Mouse (Mus musculus) stomach, postnatal 0 days (tissue): ENCODE measurements around the gene Noct. TPM values are rescaled to one million over a fixed set of nuclear protein-coding genes. Genes with fewer than 3 reads are reported as not detected.

Source experiments
- ATAC-seq: fragments of 200-750 bp; cut with Nextera tagmentation; 2 replicates; pipeline ENCODE4 v1.8.0; 2017; ENCODE audit not compliant: low FRiP score, low TSS enrichment
- DNase-seq: peaks from one replicate; pipeline ENCODE4 v3.0.0-alpha.2; 2016; ENCODE audit warnings: low spot score
- H3K27ac ChIP-seq: fragments of 300-500 bp; sonication (generic); replicated peaks from 2 replicates; pipeline ENCODE4 v1.5.1; 2014; ENCODE audit warnings: mild to moderate bottlenecking, control low read depth
- H3K27me3 ChIP-seq: fragments of 300-500 bp; sonication (generic); 2 replicates; pipeline ENCODE4 v1.6.1; 2014; ENCODE audit warnings: low read length; ENCODE audit not compliant: control insufficient read depth, insufficient read depth
- H3K36me3 ChIP-seq: fragments of 300-500 bp; sonication (generic); 2 replicates; pipeline ENCODE4 v1.6.1; 2014; ENCODE audit warnings: low read length, mixed read lengths; ENCODE audit not compliant: control insufficient read depth, insufficient read depth
- H3K4me1 ChIP-seq: fragments of 300-500 bp; sonication (generic); replicated peaks from 2 replicates; pipeline ENCODE4 v1.6.1; 2014; ENCODE audit warnings: antibody characterized with exemption; ENCODE audit not compliant: control insufficient read depth, insufficient read depth
- H3K4me2 ChIP-seq: fragments of 300-500 bp; sonication (generic); replicated peaks from 2 replicates; pipeline ENCODE4 v1.6.1; 2014; ENCODE audit warnings: low read depth, mild to moderate bottlenecking, control low read depth, moderate library complexity
- H3K4me3 ChIP-seq: fragments of 300-500 bp; sonication (generic); 2 replicates; pipeline ENCODE4 v1.5.1; 2014; ENCODE audit warnings: low read depth, low read length, control low read depth
- H3K9ac ChIP-seq: fragments of 300-500 bp; sonication (generic); 2 replicates; pipeline ENCODE4 v1.6.1; 2014; ENCODE audit warnings: mild to moderate bottlenecking, low read length, control low read depth, mixed read lengths
- H3K9me3 ChIP-seq: fragments of 300-500 bp; sonication (generic); 2 replicates; pipeline ENCODE4 v1.6.1; 2016; ENCODE audit warnings: low read length; ENCODE audit not compliant: control insufficient read depth
- CTCF ChIP-seq: IDR thresholded peaks from 2 replicates; pipeline ENCODE4 v1.5.1; 2016; ENCODE audit warnings: antibody characterized with exemption, low read depth, mild to moderate bottlenecking, moderate library complexity
- EP300 ChIP-seq: optimal IDR thresholded peaks from 2 replicates; pipeline ENCODE3; 2016; ENCODE audit warnings: antibody characterized with exemption
- WGBS: fragments of 180-500 bp; shearing (Covaris S2); extraction: QIAGEN DNeasy Blood & Tissue Kit; methylation state at CpG from one replicate; pipeline ENCODE4 v1.1.7; 2014; 5-methylcytosine and 5-hydroxymethylcytosine counted together
- polyA plus RNA-seq: library from polyadenylated mRNA; unstranded; fragments of >200 nt; fragmentation: Nextera tagmentation; extraction: Ambion mirVana; gene quantifications from 2 replicates; pipeline ENCODE4 v1.2.1, GENCODE M21; 2015

Gene Noct
- polyA plus RNA-seq, 1 experiment from 2014 or later: 7.5 TPM

- Histone ChIP-seq H3K27ac (peak overlapping the region; percentile 78), H3K9ac (no peak overlapping the region), H3K9me3 (no peaks in the 10 kb centered on the region), H3K4me3 (no peak overlapping the region), H3K36me3 (no peaks in the 10 kb centered on the region), H3K4me2 (no peak overlapping the region), H3K4me1 (0 out of 2 replicates have a peak, but pooled peaks cover under 1% of the 10 kb centered on the region), H3K27me3 (no peaks in the 10 kb centered on the region)
- WGBS: 81% methylated on average over 8 of the region's 8 CpGs
- TF ChIP-seq CTCF (no peak), EP300 (no peak)
- DNase-seq (peak; percentile 61), ATAC-seq (peak; percentile 13; the same call in 1 of the 2 replicates)
These were observed 21.7 kb upstream of the Noct start for GRCm38 (mm10) chr3:51202491-51202987.

DNA sequence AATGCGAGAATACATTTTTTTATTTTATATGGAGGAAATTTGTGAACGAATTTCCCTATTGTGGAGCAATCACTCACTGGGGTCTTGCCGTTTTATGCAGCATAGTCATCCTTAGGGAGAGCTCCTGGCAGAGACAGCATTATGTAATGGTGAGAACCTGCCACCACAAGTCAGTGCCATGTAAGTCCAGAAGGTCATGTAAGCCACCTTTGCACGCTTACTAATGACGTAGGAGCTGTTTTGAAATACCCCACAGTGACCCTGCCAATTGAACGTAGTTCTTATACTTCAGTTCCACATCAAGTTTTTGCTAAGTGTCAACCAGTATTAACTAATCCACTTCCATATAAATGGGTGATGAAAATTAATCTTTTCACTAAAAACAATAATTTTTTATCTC, 20.3 kb upstream of the Noct start:
- no peaks in the 10 kb centered on the region for H3K36me3 ChIP-seq
- H3K9me3 ChIP-seq: no peaks in the 10 kb centered on the region
- ATAC-seq (no peak), DNase-seq (no peak)
- no peak overlapping the region for H3K4me3 ChIP-seq
- no peaks in the 10 kb centered on the region for H3K4me1 ChIP-seq
- H3K4me2 ChIP-seq: no peak overlapping the region
- H3K27ac ChIP-seq: no peak overlapping the region
- no peaks in the 10 kb centered on the region for H3K27me3 ChIP-seq
- H3K9ac ChIP-seq: no peak overlapping the region
- 87% methylated on average over 6 of the region's 6 CpGs for WGBS
- TF ChIP-seq EP300 (no peak), CTCF (no peak)

GRCm38 (mm10) chr3:51204441-51204840, 19.8 kb upstream of the Noct start:
- Histone ChIP-seq H3K27me3 (no peaks in the 10 kb centered on the region), H3K9ac (no peak overlapping the region), H3K27ac (no peak overlapping the region), H3K4me2 (no peak overlapping the region), H3K4me1 (no peaks in the 10 kb centered on the region), H3K36me3 (no peaks in the 10 kb centered on the region), H3K9me3 (no peaks in the 10 kb centered on the region), H3K4me3 (no peak overlapping the region)
- no peak for ATAC-seq
- 90% methylated on average over 5 of the region's 5 CpGs for WGBS
- no peak for DNase-seq
- TF ChIP-seq CTCF (peak; percentile 37), EP300 (no peak)

- no peak overlapping the region for H3K9ac ChIP-seq
- ATAC-seq (no peak), DNase-seq (no peak)
- no peaks in the 10 kb centered on the region for H3K27me3 ChIP-seq
- no peak overlapping the region for H3K4me2 ChIP-seq
- H3K36me3 ChIP-seq: no peaks in the 10 kb centered on the region
- no peaks in the 10 kb centered on the region for H3K9me3 ChIP-seq
- H3K4me3 ChIP-seq: no peak overlapping the region
- no peak overlapping the region for H3K27ac ChIP-seq
- 95% methylated on average over 14 of the region's 14 CpGs for WGBS
- no peak for TF ChIP-seq EP300
- TF ChIP-seq CTCF: no peak
- H3K4me1 ChIP-seq: no peaks in the 10 kb centered on the region
These were observed 19.4 kb upstream of the Noct start for GRCm38 (mm10) chr3:51204897-51205296.

DNA sequence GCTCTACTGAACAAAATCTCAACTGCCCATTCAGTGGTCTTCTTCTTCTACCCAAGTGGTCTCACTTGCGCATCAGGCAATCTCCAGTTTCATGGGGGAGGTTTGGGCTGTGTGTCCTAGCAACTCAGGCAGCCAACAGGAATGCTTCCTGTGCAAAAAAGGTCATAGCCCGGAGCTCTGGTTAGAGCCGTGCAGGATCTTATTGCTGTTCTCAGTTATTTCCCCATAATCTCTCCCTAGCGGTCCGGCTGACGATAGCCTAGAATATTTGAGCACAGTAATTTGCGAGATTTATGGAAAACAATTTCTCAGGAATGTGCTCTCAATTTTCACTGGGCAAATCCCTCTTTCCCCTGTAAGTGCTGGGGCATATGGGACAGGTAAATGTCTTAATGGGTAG, 17.7 kb upstream of the Noct start:
- ATAC-seq (no peak), DNase-seq (no peak)
- Histone ChIP-seq H3K4me3 (no peak overlapping the region), H3K27ac (no peak overlapping the region), H3K9ac (no peak overlapping the region), H3K9me3 (no peaks in the 10 kb centered on the region), H3K27me3 (no peaks in the 10 kb centered on the region), H3K4me2 (no peak overlapping the region), H3K36me3 (no peaks in the 10 kb centered on the region), H3K4me1 (no peaks in the 10 kb centered on the region)
- TF ChIP-seq CTCF (no peak), EP300 (no peak)
- WGBS: 72% methylated on average over 7 of the region's 7 CpGs

GRCm38 (mm10) chr3:51208633-51209032, 15.6 kb upstream of the Noct start:
- Histone ChIP-seq H3K9me3 (no peaks in the 10 kb centered on the region), H3K27ac (0 out of 2 replicates have a peak overlapping the region, but pooled peaks have one; percentile 49), H3K9ac (no peak overlapping the region), H3K4me1 (no peaks in the 10 kb centered on the region), H3K27me3 (no peaks in the 10 kb centered on the region), H3K4me2 (no peak overlapping the region), H3K4me3 (no peak overlapping the region), H3K36me3 (no peaks in the 10 kb centered on the region)
- 67% methylated on average over 5 of the region's 5 CpGs for WGBS
- TF ChIP-seq EP300 (no peak), CTCF (no peak)
- DNase-seq: no peak
- ATAC-seq: no peak
